Comparison of ENCODE assay signal across 8 mouse cellular contexts in the genomic region with DNA sequence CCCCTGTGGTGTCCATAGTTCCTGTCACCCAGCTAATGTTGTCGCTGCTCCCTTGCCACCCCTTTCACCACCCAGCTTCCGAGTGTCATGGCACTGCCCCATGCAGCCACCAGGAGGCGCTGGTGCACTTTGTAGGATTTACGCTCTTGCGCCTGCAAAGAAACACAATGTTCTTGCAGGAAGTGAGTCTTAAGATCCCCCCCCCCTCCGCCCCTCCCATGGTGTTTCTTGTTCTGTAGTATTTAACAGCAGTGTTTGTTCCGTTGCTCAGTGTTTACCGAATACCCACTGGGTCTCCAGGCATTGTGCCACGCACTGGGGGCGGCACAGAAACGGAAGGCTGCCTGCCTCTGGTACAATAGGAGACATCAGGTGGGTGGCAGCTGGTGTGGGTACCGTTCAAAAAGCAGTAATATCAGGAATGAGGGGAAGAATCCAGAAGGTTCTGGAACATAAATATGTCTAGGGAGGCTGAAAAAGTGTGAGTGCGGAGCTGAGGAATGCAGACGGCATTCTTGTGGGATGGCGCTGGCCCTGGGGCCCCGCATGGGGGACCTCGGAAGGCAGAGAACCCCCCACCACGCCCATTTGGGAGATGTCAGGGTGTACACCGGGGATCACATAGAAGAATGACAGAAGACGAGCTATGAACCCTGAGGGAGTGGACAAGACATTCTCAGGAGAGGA. TPM values are rescaled to one million over a fixed set of nuclear protein-coding genes. Genes with fewer than 3 reads are reported as not detected.
A peak's percentile ranks its signal among the peaks of the same experiment; 100 is the strongest.
DNase-seq lines count a peak whose midpoint lies in the region; ATAC-seq and TF ChIP-seq lines count a peak whose summit lies in the region.

No protein-coding gene starts in this region.

- TF ChIP-seq CTCF in heart, adult 2 months (IDR thresholded peaks at IDR 0.05): peak; percentile 97
- TF ChIP-seq CTCF in kidney, adult 2 months (conservative IDR thresholded peaks at IDR 0.05; ENCODE audit: insufficient read depth, insufficient read length, low read depth, low read length): peak; percentile 99

- peak; percentile 91 for TF ChIP-seq EP300 in heart, adult 2 months (IDR thresholded peaks at IDR 0.05; ENCODE audit: insufficient read depth, low read depth, low read length)

- no peaks in the 10 kb centered on the region for H3K36me3 ChIP-seq in embryonic facial prominence, embryonic 12.5 days
- no peaks in the 10 kb centered on the region for H3K36me3 ChIP-seq in heart, adult 2 months (ENCODE audit: control insufficient read depth, insufficient read depth, low read length)
- no peaks in the 10 kb centered on the region for H3K36me3 ChIP-seq in kidney, adult 2 months (ENCODE audit: control insufficient read depth, insufficient read depth, low read length)
- H3K36me3 ChIP-seq in limb, embryonic 11.5 days (ENCODE audit: control insufficient read depth, insufficient read depth, low read length): no peaks in the 10 kb centered on the region
- no peaks in the 10 kb centered on the region for H3K36me3 ChIP-seq in midbrain, embryonic 15.5 days (replicated peaks)

- no peaks in the 10 kb centered on the region for H3K27me3 ChIP-seq in embryonic facial prominence, embryonic 12.5 days
- H3K27me3 ChIP-seq in heart, adult 2 months (ENCODE audit: control insufficient read depth, insufficient read depth, low read length): no peaks in the 10 kb centered on the region
- no peaks in the 10 kb centered on the region for H3K27me3 ChIP-seq in kidney, adult 2 months (replicated peaks; ENCODE audit: control insufficient read depth, insufficient read depth, low read length)
- no peaks in the 10 kb centered on the region for H3K27me3 ChIP-seq in limb, embryonic 11.5 days (ENCODE audit: control insufficient read depth, insufficient read depth, low read length)
- H3K27me3 ChIP-seq in midbrain, embryonic 15.5 days (replicated peaks): no peaks in the 10 kb centered on the region

- H3K79me2 ChIP-seq in heart, adult 2 months (replicated peaks; ENCODE audit: control insufficient read depth, insufficient read depth, low read length): no peaks in the 10 kb centered on the region

- H3K4me1 ChIP-seq in embryonic facial prominence, embryonic 12.5 days: peaks cover 12% of the 10 kb centered on the region
- H3K4me1 ChIP-seq in heart, adult 2 months (ENCODE audit: control insufficient read depth, insufficient read depth, low read length): peaks cover 1% of the 10 kb centered on the region
- H3K4me1 ChIP-seq in kidney, adult 2 months (ENCODE audit: control insufficient read depth, insufficient read depth, low read length): no peaks in the 10 kb centered on the region
- no peaks in the 10 kb centered on the region; the same call in 1 of the 2 replicates for H3K4me1 ChIP-seq in limb, embryonic 11.5 days (ENCODE audit: control insufficient read depth, insufficient read depth, low read length)
- H3K4me1 ChIP-seq in midbrain, embryonic 15.5 days: peaks cover 5% of the 10 kb centered on the region; the same call in 1 of the 2 replicates

- no peak for TF ChIP-seq POLR2A in heart, adult 2 months (IDR thresholded peaks at IDR 0.05; ENCODE audit: insufficient read depth, low read depth, low read length)
- no peak for TF ChIP-seq POLR2A in kidney, adult 2 months (IDR thresholded peaks at IDR 0.05; ENCODE audit: low read depth, low read length)

- H3K9ac ChIP-seq in embryonic facial prominence, embryonic 12.5 days: no peak overlapping the region; the same call in 1 of the 2 replicates
- H3K9ac ChIP-seq in heart, adult 2 months (ENCODE audit: low read depth, low read length): peak overlapping the region; percentile 56; the same call in 1 of the 2 replicates
- H3K9ac ChIP-seq in limb, embryonic 11.5 days (ENCODE audit: low read length): no peak overlapping the region
- H3K9ac ChIP-seq in midbrain, embryonic 15.5 days: no peak overlapping the region

- peak overlapping the region; percentile 30; the same call in 1 of the 2 replicates for H3K27ac ChIP-seq in embryonic facial prominence, embryonic 12.5 days
- peak overlapping the region; percentile 26; the same call in 1 of the 2 replicates for H3K27ac ChIP-seq in heart, adult 2 months
- no peak overlapping the region for H3K27ac ChIP-seq in kidney, adult 2 months (ENCODE audit: insufficient read depth, low read depth, low read length)
- no peak overlapping the region for H3K27ac ChIP-seq in limb, embryonic 11.5 days (replicated peaks; ENCODE audit: low read depth, low read length)
- no peak overlapping the region for H3K27ac ChIP-seq in midbrain, embryonic 15.5 days

- ATAC-seq in embryonic facial prominence, embryonic 12.5 days (ENCODE audit: insufficient number of reproducible peaks, insufficient read depth, low FRiP score, low TSS enrichment): no peak
- ATAC-seq in limb, embryonic 11.5 days (ENCODE audit: insufficient number of reproducible peaks, low FRiP score, low TSS enrichment, low read depth): 0 out of 2 replicates have a peak, but pooled peaks have one; percentile 32
- ATAC-seq in midbrain, embryonic 15.5 days (replicated peaks): peak; percentile 71

- peak; percentile 73 for DNase-seq in 3134 (ENCODE audit: extremely low read depth, insufficient read length, low spot score)
- DNase-seq in adrenal gland, postnatal 14 days: peak; percentile 92
- peak; percentile 82 to 89 for DNase-seq in heart, adult 2 months
- DNase-seq in kidney, adult 2 months: peak; percentile 83
- peak; percentile 92 for DNase-seq in limb, embryonic 11.5 days (ENCODE audit: low spot score)
- DNase-seq in spleen, adult 18-20 months: peak; percentile 67 to 85

- WGBS in embryonic facial prominence, embryonic 12.5 days: 29% methylated on average over 20 of the region's 20 CpGs
- 11% methylated on average over 20 of the region's 20 CpGs for WGBS in heart, adult 2 months
- WGBS in kidney, adult 2 months: 16% methylated on average over 20 of the region's 20 CpGs
- 41% methylated on average over 20 of the region's 20 CpGs for WGBS in limb, embryonic 11.5 days
- 31% methylated on average over 20 of the region's 20 CpGs for WGBS in midbrain, embryonic 15.5 days

- no peaks in the 10 kb centered on the region for H3K9me3 ChIP-seq in embryonic facial prominence, embryonic 12.5 days
- H3K9me3 ChIP-seq in limb, embryonic 11.5 days (ENCODE audit: control insufficient read depth, low read length): no peaks in the 10 kb centered on the region
- no peaks in the 10 kb centered on the region for H3K9me3 ChIP-seq in midbrain, embryonic 15.5 days

- 0 out of 2 replicates have a peak overlapping the region, but pooled peaks have one; percentile 18 for H3K4me3 ChIP-seq in embryonic facial prominence, embryonic 12.5 days
- H3K4me3 ChIP-seq in heart, adult 2 months: no peak overlapping the region
- H3K4me3 ChIP-seq in kidney, adult 2 months (ENCODE audit: insufficient read depth, low read depth, low read length): peak overlapping the region; percentile 25; the same call in 1 of the 2 replicates
- H3K4me3 ChIP-seq in limb, embryonic 11.5 days (ENCODE audit: low read depth, low read length): no peak overlapping the region
- no peak overlapping the region for H3K4me3 ChIP-seq in midbrain, embryonic 15.5 days

- H3K4me2 ChIP-seq in embryonic facial prominence, embryonic 12.5 days (replicated peaks): peak overlapping the region; percentile 36
- H3K4me2 ChIP-seq in limb, embryonic 11.5 days (ENCODE audit: low read depth, severe bottlenecking): no peak overlapping the region
- H3K4me2 ChIP-seq in midbrain, embryonic 15.5 days: peak overlapping the region; percentile 41

- intact Hi-C loops in heart, adult 2 months (cut with DNase I): loop anchor here (1.0 to 2.0 kb wide), 4 partner anchors 207 to 469 kb away; no protein-coding TSS in a partner anchor

RNA-seq across cellular contexts. Expression of a gene that starts 37.6 kb away (rescaled TPM):
- total RNA-seq in adrenal gland, postnatal 14 days (2021): 53.2 and 54.8 TPM in 2 replicates
- polyA plus RNA-seq in embryonic facial prominence, embryonic 12.5 days (2016; fragmentation: Nextera tagmentation; extraction: Ambion mirVana): 116 and 118 TPM in 2 replicates
- 10 to 100 TPM; 37.4 to 38.6 TPM for total RNA-seq in heart, adult 2 months (2021)
- polyA plus RNA-seq in heart, adult 2 months (2012; rRNA removed): 12.6 and 21.8 TPM in 2 replicates
- polyA plus RNA-seq in kidney, adult 2 months (2012; rRNA removed): 19.1 and 20.4 TPM in 2 replicates
- 132 and 137 TPM in 2 replicates for polyA plus RNA-seq in limb, embryonic 11.5 days (2014; fragmentation: Nextera tagmentation; extraction: Ambion mirVana)
- 117 and 126 TPM in 2 replicates for polyA plus RNA-seq in midbrain, embryonic 15.5 days (2015; fragmentation: Nextera tagmentation; extraction: Ambion mirVana)

RNA-seq across cellular contexts. Expression of a gene that starts 37.9 kb away (rescaled TPM):
- 4.2 and 6.2 TPM in 2 replicates for total RNA-seq in adrenal gland, postnatal 14 days (2021)
- polyA plus RNA-seq in embryonic facial prominence, embryonic 12.5 days (2016; fragmentation: Nextera tagmentation; extraction: Ambion mirVana): 13.4 and 13.5 TPM in 2 replicates
- total RNA-seq in heart, adult 2 months (2021): 1 to 10 TPM in 1 of 2 experiments, under 1 TPM in 1; 0.99 to 1.8 TPM
- polyA plus RNA-seq in heart, adult 2 months (2012; rRNA removed): 1.5 and 2.4 TPM in 2 replicates
- 6.9 and 8.9 TPM in 2 replicates for polyA plus RNA-seq in kidney, adult 2 months (2012; rRNA removed)
- polyA plus RNA-seq in limb, embryonic 11.5 days (2014; fragmentation: Nextera tagmentation; extraction: Ambion mirVana): 7.2 and 9.5 TPM in 2 replicates
- 43.6 TPM in 2 replicates for polyA plus RNA-seq in midbrain, embryonic 15.5 days (2015; fragmentation: Nextera tagmentation; extraction: Ambion mirVana)

Comparison
In these comparisons a context has a peak if more than half of its experiments do, and no peak if none do; other contexts are left out.
1. H3K27ac ChIP-seq: peak in embryonic facial prominence, embryonic 12.5 days (single experiment) and heart, adult 2 months (single experiment); none in kidney, adult 2 months (single experiment), limb, embryonic 11.5 days (single experiment) and midbrain, embryonic 15.5 days (single experiment).
2. H3K4me3 ChIP-seq: peak in embryonic facial prominence, embryonic 12.5 days (single experiment) and kidney, adult 2 months (single experiment); none in heart, adult 2 months (single experiment), limb, embryonic 11.5 days (single experiment) and midbrain, embryonic 15.5 days (single experiment).
3. Peak in every context shown above with its lines, with median percentiles within 50 percentile points of each other: DNase-seq.